ENCODE assay signal across 8 mouse cellular contexts in the genomic region with DNA sequence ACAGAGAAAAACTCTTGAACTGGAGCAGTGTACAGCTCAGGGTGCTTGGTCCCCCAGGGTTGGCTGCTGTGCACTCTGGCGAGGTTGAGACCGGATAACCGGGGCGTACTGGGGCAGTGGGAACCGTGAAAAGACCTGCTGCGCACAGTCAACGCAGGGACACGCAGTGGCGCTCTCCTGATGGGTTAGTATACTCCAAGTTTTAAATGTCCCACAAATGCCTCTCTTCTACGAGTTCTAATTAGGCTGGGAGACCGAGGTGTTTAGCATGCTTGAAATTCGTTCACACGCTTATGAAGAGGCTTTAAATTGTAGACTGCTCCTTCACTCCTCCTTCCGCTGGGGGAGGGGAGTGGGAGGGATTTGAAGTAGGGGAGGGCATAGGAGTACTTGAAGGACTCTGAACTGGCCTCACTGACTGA. TPM values are rescaled to one million over a fixed set of nuclear protein-coding genes. Genes with fewer than 3 reads are reported as not detected.
A peak's percentile ranks its signal among the peaks of the same experiment; 100 is the strongest.
DNase-seq lines count a peak whose midpoint lies in the region; ATAC-seq and TF ChIP-seq lines count a peak whose summit lies in the region.

No protein-coding gene starts in this region.

- no peak overlapping the region for H3K27ac ChIP-seq in forebrain, postnatal 0 days (ENCODE audit: low read depth, low read length)
- H3K27ac ChIP-seq in lung, embryonic 14.5 days (ENCODE audit: low read depth): peak overlapping the region; percentile 74

- peak; percentile 56 for DNase-seq in adrenal gland, postnatal 25 days
- DNase-seq in forebrain, postnatal 0 days: no peak
- DNase-seq in kidney, adult 11 months: peak; percentile 81
- peak; percentile 57 for DNase-seq in lung, embryonic 14.5 days
- peak; percentile 29 for DNase-seq in retina, postnatal 7 days (ENCODE audit: low read depth, low spot score)
- no peak for DNase-seq in layer of hippocampus, adult 9-11 months

- peak; percentile 18; the same call in 1 of the 2 replicates for TF ChIP-seq CTCF in forebrain, postnatal 0 days (IDR thresholded peaks at IDR 0.05; ENCODE audit: low read depth)
- no peak; the same call in 1 of the 2 replicates for TF ChIP-seq CTCF in lung, embryonic 14.5 days (IDR thresholded peaks at IDR 0.05; ENCODE audit: low read depth)

- no peaks in the 10 kb centered on the region for H3K9me3 ChIP-seq in erythroblast, embryonic 14.5 days (ENCODE audit: control insufficient read depth, low read length)
- H3K9me3 ChIP-seq in forebrain, postnatal 0 days (ENCODE audit: low read length): no peaks in the 10 kb centered on the region
- H3K9me3 ChIP-seq in lung, embryonic 14.5 days (ENCODE audit: low read depth, low read length): no peaks in the 10 kb centered on the region

- peaks cover 9% of the 10 kb centered on the region for H3K27me3 ChIP-seq in erythroblast, embryonic 14.5 days (ENCODE audit: control insufficient read depth)
- peaks cover 26% of the 10 kb centered on the region for H3K27me3 ChIP-seq in forebrain, postnatal 0 days (ENCODE audit: insufficient read depth, low read length)
- H3K27me3 ChIP-seq in lung, embryonic 14.5 days (ENCODE audit: insufficient read depth, low read length): peaks cover 30% of the 10 kb centered on the region

- WGBS in forebrain, postnatal 0 days: under 1% methylated on average over 14 of the region's 14 CpGs
- WGBS in lung, embryonic 14.5 days: under 1% methylated on average over 14 of the region's 14 CpGs

- peak overlapping the region; percentile 92 for H3K4me2 ChIP-seq in forebrain, postnatal 0 days (ENCODE audit: low read depth)
- H3K4me2 ChIP-seq in lung, embryonic 14.5 days: peak overlapping the region; percentile 95

- H3K4me3 ChIP-seq in erythroblast, embryonic 14.5 days (replicated peaks): peak overlapping the region; percentile 87
- peak overlapping the region; percentile 16; the same call in 1 of the 2 replicates for H3K4me3 ChIP-seq in forebrain, postnatal 0 days (ENCODE audit: low read depth, low read length)
- peak overlapping the region; percentile 65 for H3K4me3 ChIP-seq in lung, embryonic 14.5 days (ENCODE audit: low read depth, low read length)

- H3K4me1 ChIP-seq in erythroblast, embryonic 14.5 days (ENCODE audit: control insufficient read depth): peaks cover 58% of the 10 kb centered on the region
- H3K4me1 ChIP-seq in forebrain, postnatal 0 days (ENCODE audit: insufficient read depth): peaks cover 28% of the 10 kb centered on the region
- peaks cover 7% of the 10 kb centered on the region for H3K4me1 ChIP-seq in lung, embryonic 14.5 days (ENCODE audit: insufficient read depth)

- H3K9ac ChIP-seq in forebrain, postnatal 0 days: no peak overlapping the region
- H3K9ac ChIP-seq in lung, embryonic 14.5 days: peak overlapping the region; percentile 21

- peaks cover 26% of the 10 kb centered on the region for H3K36me3 ChIP-seq in erythroblast, embryonic 14.5 days (ENCODE audit: control insufficient read depth)
- no peaks in the 10 kb centered on the region for H3K36me3 ChIP-seq in forebrain, postnatal 0 days (ENCODE audit: insufficient read depth)
- no peaks in the 10 kb centered on the region for H3K36me3 ChIP-seq in lung, embryonic 14.5 days (ENCODE audit: insufficient read depth)

- ATAC-seq in erythroblast, adult 5-6 weeks (replicated peaks; ENCODE audit: low FRiP score, poor library complexity, severe bottlenecking): no peak; the same call in 1 of the 2 replicates
- no peak for ATAC-seq in forebrain, postnatal 0 days
- ATAC-seq in lung, embryonic 14.5 days (ENCODE audit: insufficient read depth): no peak

RNA-seq across cellular contexts. Expression of a gene that starts 1.1 kb away (rescaled TPM):
- polyA plus RNA-seq in erythroblast, embryonic 14.5 days (2012): 1.3 and 2.3 TPM in 2 replicates
- total RNA-seq in erythroblast, adult 5-6 weeks (2015; ENCODE audit: low replicate concordance): 2.7 and 5.0 TPM in 2 replicates
- total RNA-seq in erythroblast, adult 5-6 weeks (2017; ENCODE audit: low replicate concordance): 4.3 and 5.4 TPM in 2 replicates
- total RNA-seq in adrenal gland, postnatal 25 days (2021): 11.8 and 15.4 TPM in 2 replicates
- 1.6 and 4.7 TPM in 2 replicates for total RNA-seq in forebrain, postnatal 0 days (2014; rRNA removed)
- 0.21 and 0.35 TPM in 2 replicates for polyA plus RNA-seq in forebrain, postnatal 0 days (2015; fragmentation: Nextera tagmentation; extraction: Ambion mirVana)
- 2.0 and 2.6 TPM in 2 replicates for polyA plus RNA-seq in lung, embryonic 14.5 days (2014; fragmentation: Nextera tagmentation; extraction: Ambion mirVana)

RNA-seq across cellular contexts. Expression of a gene that starts 48.4 kb away (rescaled TPM):
- polyA plus RNA-seq in erythroblast, embryonic 14.5 days (2012): 0.76 and 1.3 TPM in 2 replicates
- total RNA-seq in erythroblast, adult 5-6 weeks (2015; ENCODE audit: low replicate concordance): 2.5 and 2.9 TPM in 2 replicates
- 1.4 and 6.6 TPM in 2 replicates for total RNA-seq in erythroblast, adult 5-6 weeks (2017; ENCODE audit: low replicate concordance)
- 17.9 and 18.6 TPM in 2 replicates for total RNA-seq in adrenal gland, postnatal 25 days (2021)
- 20.3 and 24.7 TPM in 2 replicates for total RNA-seq in forebrain, postnatal 0 days (2014; rRNA removed)
- 3.1 and 3.4 TPM in 2 replicates for polyA plus RNA-seq in forebrain, postnatal 0 days (2015; fragmentation: Nextera tagmentation; extraction: Ambion mirVana)
- polyA plus RNA-seq in lung, embryonic 14.5 days (2014; fragmentation: Nextera tagmentation; extraction: Ambion mirVana): 6.8 and 8.4 TPM in 2 replicates

Comparison
In these comparisons a context has a peak if more than half of its experiments do, and no peak if none do; other contexts are left out.
1. H3K4me3 ChIP-seq: peak in every context shown above with its lines; median percentile 87 in erythroblast, embryonic 14.5 days; 65 in lung, embryonic 14.5 days; 16 in forebrain, postnatal 0 days.
2. DNase-seq: peak in adrenal gland, postnatal 25 days (single experiment), kidney, adult 11 months (single experiment), lung, embryonic 14.5 days (single experiment) and retina, postnatal 7 days (single experiment); none in forebrain, postnatal 0 days (single experiment) and layer of hippocampus, adult 9-11 months (single experiment).